Mouse (Mus musculus): ENCODE data around the gene Phrf1. TPM values are rescaled to one million over a fixed set of nuclear protein-coding genes. Genes with fewer than 3 reads are reported as not detected.

The Phrf1 gene
- polyA plus RNA-seq, 2 experiments: 14.1 to 25.7 TPM

DNA sequence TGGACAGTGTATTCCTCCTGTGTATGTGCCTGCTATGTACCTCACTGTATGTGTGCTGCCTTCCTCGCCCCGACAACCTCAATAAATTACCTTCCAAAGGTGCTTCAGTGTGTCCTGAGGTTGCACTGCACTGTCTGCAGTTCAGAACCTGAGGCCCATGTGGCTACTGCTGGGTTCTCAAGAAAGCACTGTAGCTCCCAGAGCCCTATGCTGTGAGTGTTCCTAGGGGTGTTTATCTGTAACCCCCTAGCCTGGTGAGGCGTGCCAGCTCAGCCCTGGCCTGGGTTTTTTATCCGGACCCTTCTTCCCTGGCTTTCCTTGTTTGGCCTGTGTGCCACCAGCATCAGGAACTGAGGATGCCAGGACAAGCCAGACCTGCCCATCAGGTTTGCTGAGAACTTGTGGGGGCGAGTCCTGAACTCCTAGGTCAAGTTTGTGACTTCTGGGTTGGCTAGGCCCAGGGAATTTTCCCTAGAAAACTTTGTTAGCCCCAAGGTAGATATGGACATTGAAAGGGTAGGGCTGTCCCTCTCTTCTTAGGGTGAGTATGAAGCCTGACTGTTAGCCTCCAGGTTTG is 9.9 kb upstream of the Phrf1 start:
- Histone ChIP-seq H3K9me3 (ENCODE audit: control insufficient read depth, low read length) (no peaks in the 10 kb centered on the region), H3K4me2 (ENCODE audit: low read depth) (no peak overlapping the region), H3K36me3 (replicated peaks; ENCODE audit: control insufficient read depth, insufficient read depth, low read depth) (peaks cover 6% of the 10 kb centered on the region; the same call in 1 of the 2 replicates), H3K27ac (peak overlapping the region; percentile 22; the same call in 1 of the 2 replicates), H3K27me3 (ENCODE audit: control insufficient read depth, insufficient read depth, low read length) (no peaks in the 10 kb centered on the region), H3K4me3 (ENCODE audit: insufficient read depth in 1 of 2, low read depth in 2 of 2, low read length in 2 of 2) (no peak overlapping the region), H3K4me1 (replicated peaks; ENCODE audit: control insufficient read depth in 2 of 2, insufficient read depth in 2 of 2, low read length in 1 of 2) (peaks cover 30 to 50% of the 10 kb centered on the region in 2 experiments), H3K9ac (replicated peaks) (no peak overlapping the region)
- TF ChIP-seq EP300 (IDR thresholded peaks at IDR 0.05; ENCODE audit: low read depth): no peak
- no peak for TF ChIP-seq CTCF (IDR thresholded peaks at IDR 0.05; ENCODE audit: low read depth)
- DNase-seq (ENCODE audit: low read depth in 3 of 3, low spot score in 3 of 3) (no peak), ATAC-seq (ENCODE audit: insufficient read depth) (no peak)
- 75% methylated on average over 5 of the region's 5 CpGs for WGBS (ENCODE audit: insufficient replicate concordance)

DNA sequence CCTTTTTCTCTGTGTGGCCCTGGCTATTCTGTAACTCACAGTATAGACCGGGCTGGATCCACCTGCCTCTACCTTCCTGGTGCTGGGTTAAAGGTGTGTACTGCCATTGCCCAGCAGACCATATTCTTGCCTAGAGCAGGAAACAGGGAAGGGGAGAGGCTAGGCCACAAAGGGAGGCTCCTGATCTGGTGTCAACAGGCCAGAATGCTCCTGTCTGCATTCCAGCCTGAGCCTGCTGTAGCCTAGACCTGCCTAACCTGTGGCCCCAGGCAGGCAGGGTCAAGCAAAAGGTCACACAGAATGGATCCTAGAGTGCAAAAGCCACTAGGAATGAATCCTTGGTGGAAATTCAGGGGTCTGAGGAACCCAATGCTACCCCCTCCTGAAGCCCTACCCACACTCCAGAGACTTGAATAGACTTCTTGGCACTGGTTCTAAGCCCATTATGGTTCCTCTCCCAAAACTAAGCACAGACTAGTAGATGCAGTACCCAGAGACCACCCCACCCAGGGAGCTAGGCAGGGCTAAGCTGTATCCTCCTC is 9.0 kb upstream of the Phrf1 start:
- H3K4me2 ChIP-seq (ENCODE audit: low read depth): no peak overlapping the region; the same call in 1 of the 2 replicates
- 83% methylated on average over 1 of the region's 1 CpGs for WGBS (ENCODE audit: insufficient replicate concordance)
- H3K36me3 ChIP-seq (replicated peaks; ENCODE audit: control insufficient read depth, insufficient read depth, low read depth): peaks cover 6% of the 10 kb centered on the region; the same call in 1 of the 2 replicates
- no peak for ATAC-seq (ENCODE audit: insufficient read depth)
- no peak overlapping the region for H3K9ac ChIP-seq (replicated peaks)
- no peaks in the 10 kb centered on the region for H3K27me3 ChIP-seq (ENCODE audit: control insufficient read depth, insufficient read depth, low read length)
- peaks cover 25 to 40% of the 10 kb centered on the region in 2 experiments for H3K4me1 ChIP-seq (replicated peaks; ENCODE audit: control insufficient read depth in 2 of 2, insufficient read depth in 2 of 2, low read length in 1 of 2)
- H3K4me3 ChIP-seq (ENCODE audit: insufficient read depth in 1 of 2, low read depth in 2 of 2, low read length in 2 of 2): no peak overlapping the region
- no peaks in the 10 kb centered on the region for H3K9me3 ChIP-seq (ENCODE audit: control insufficient read depth, low read length)
- DNase-seq (ENCODE audit: low read depth in 3 of 3, low spot score in 3 of 3): no peak
- peak overlapping the region; percentile 22 for H3K27ac ChIP-seq
- TF ChIP-seq EP300 (IDR thresholded peaks at IDR 0.05; ENCODE audit: low read depth) (no peak), CTCF (IDR thresholded peaks at IDR 0.05; ENCODE audit: low read depth) (no peak)

- H3K27me3 ChIP-seq (ENCODE audit: control insufficient read depth, insufficient read depth, low read length): no peaks in the 10 kb centered on the region
- peak overlapping the region; percentile 84 for H3K9ac ChIP-seq (replicated peaks)
- 71% methylated on average over 1 of the region's 1 CpGs for WGBS (ENCODE audit: insufficient replicate concordance)
- peaks cover 6% of the 10 kb centered on the region; the same call in 1 of the 2 replicates for H3K36me3 ChIP-seq (replicated peaks; ENCODE audit: control insufficient read depth, insufficient read depth, low read depth)
- H3K4me3 ChIP-seq (ENCODE audit: insufficient read depth in 1 of 2, low read depth in 2 of 2, low read length in 2 of 2): peak overlapping the region; percentile 73 to 78; a peak in 3 of 4 replicates
- H3K4me1 ChIP-seq (replicated peaks; ENCODE audit: control insufficient read depth in 2 of 2, insufficient read depth in 2 of 2, low read length in 1 of 2): peaks cover 19 to 33% of the 10 kb centered on the region in 2 experiments
- DNase-seq (ENCODE audit: low read depth in 3 of 3, low spot score in 3 of 3) (no peak), ATAC-seq (ENCODE audit: insufficient read depth) (no peak)
- H3K27ac ChIP-seq: peak overlapping the region; percentile 43
- TF ChIP-seq CTCF (IDR thresholded peaks at IDR 0.05; ENCODE audit: low read depth) (no peak), EP300 (IDR thresholded peaks at IDR 0.05; ENCODE audit: low read depth) (no peak)
- peak overlapping the region; percentile 85 for H3K4me2 ChIP-seq (ENCODE audit: low read depth)
- H3K9me3 ChIP-seq (ENCODE audit: control insufficient read depth, low read length): no peaks in the 10 kb centered on the region
Observed at GRCm38 (mm10) chr7:141220377-141220776, 8.2 kb upstream of the Phrf1 start.

- no peaks in the 10 kb centered on the region for H3K27me3 ChIP-seq (ENCODE audit: control insufficient read depth, insufficient read depth, low read length)
- H3K4me1 ChIP-seq (replicated peaks; ENCODE audit: control insufficient read depth in 2 of 2, insufficient read depth in 2 of 2, low read length in 1 of 2): peaks cover 17 to 32% of the 10 kb centered on the region in 2 experiments
- ATAC-seq (ENCODE audit: insufficient read depth) (peak; percentile 96), DNase-seq (ENCODE audit: low read depth in 3 of 3, low spot score in 3 of 3) (peak; percentile 98 to 99 (median 99))
- peak; percentile 57 for TF ChIP-seq EP300 (IDR thresholded peaks at IDR 0.05; ENCODE audit: low read depth)
- peak; percentile 56 for TF ChIP-seq CTCF (IDR thresholded peaks at IDR 0.05; ENCODE audit: low read depth)
- H3K9me3 ChIP-seq (ENCODE audit: control insufficient read depth, low read length): no peaks in the 10 kb centered on the region
- peak overlapping the region; percentile 85 for H3K4me2 ChIP-seq (ENCODE audit: low read depth)
- peak overlapping the region; percentile 81 for H3K27ac ChIP-seq
- WGBS (ENCODE audit: insufficient replicate concordance): 9% methylated on average over 42 of the region's 44 CpGs
- H3K4me3 ChIP-seq (ENCODE audit: insufficient read depth in 1 of 2, low read depth in 2 of 2, low read length in 2 of 2): peak overlapping the region; percentile 73 to 78
- peaks cover 6% of the 10 kb centered on the region; the same call in 1 of the 2 replicates for H3K36me3 ChIP-seq (replicated peaks; ENCODE audit: control insufficient read depth, insufficient read depth, low read depth)
- H3K9ac ChIP-seq (replicated peaks): peak overlapping the region; percentile 84
Observed at GRCm38 (mm10) chr7:141221249-141222125, 7.1 kb upstream of the Phrf1 start.

DNA sequence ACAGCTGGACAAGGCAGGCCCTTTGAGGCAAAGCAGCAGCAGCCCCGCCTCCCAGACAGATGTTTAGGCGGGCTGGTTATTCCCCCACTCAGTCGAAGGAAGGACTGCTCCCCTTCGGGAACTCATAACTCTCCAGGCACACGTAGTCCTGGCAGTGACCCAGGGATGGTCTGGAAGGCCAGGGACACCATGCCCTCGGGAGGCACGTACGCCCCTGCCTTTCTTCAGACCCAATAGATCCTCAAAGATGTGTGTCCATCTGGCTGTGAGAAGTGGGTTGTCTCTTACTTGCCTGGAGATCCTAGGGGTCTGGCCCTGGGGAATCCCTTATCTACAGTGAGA is 6.5 kb upstream of the Phrf1 start:
- Histone ChIP-seq H3K36me3 (replicated peaks; ENCODE audit: control insufficient read depth, insufficient read depth, low read depth) (peaks cover 6% of the 10 kb centered on the region; the same call in 1 of the 2 replicates), H3K4me1 (replicated peaks; ENCODE audit: control insufficient read depth in 2 of 2, insufficient read depth in 2 of 2, low read length in 1 of 2) (peaks cover 16 to 28% of the 10 kb centered on the region in 2 experiments), H3K9me3 (ENCODE audit: control insufficient read depth, low read length) (no peaks in the 10 kb centered on the region), H3K4me2 (ENCODE audit: low read depth) (peak overlapping the region; percentile 85), H3K9ac (replicated peaks) (peak overlapping the region; percentile 68), H3K27ac (peak overlapping the region; percentile 81), H3K4me3 (ENCODE audit: insufficient read depth in 1 of 2, low read depth in 2 of 2, low read length in 2 of 2) (peak overlapping the region; percentile 26 to 40), H3K27me3 (ENCODE audit: control insufficient read depth, insufficient read depth, low read length) (no peaks in the 10 kb centered on the region)
- 9% methylated on average over 8 of the region's 8 CpGs for WGBS (ENCODE audit: insufficient replicate concordance)
- DNase-seq (ENCODE audit: low read depth in 3 of 3, low spot score in 3 of 3) (no peak), ATAC-seq (ENCODE audit: insufficient read depth) (no peak)
- TF ChIP-seq EP300 (IDR thresholded peaks at IDR 0.05; ENCODE audit: low read depth) (no peak), CTCF (IDR thresholded peaks at IDR 0.05; ENCODE audit: low read depth) (no peak)
